Mouse (Mus musculus): ENCODE results near the gene Kcnk6. TPM values are rescaled to one million over a fixed set of nuclear protein-coding genes. Genes with fewer than 3 reads are reported as not detected.

The Kcnk6 gene
- polyA plus RNA-seq, 1 experiment from 2014 or later: 1.4 TPM

- Histone ChIP-seq H3K9ac (replicated peaks) (no peak overlapping the region), H3K4me3 (ENCODE audit: low read depth, low read length) (no peak overlapping the region), H3K9me3 (ENCODE audit: low read length) (no peaks in the 10 kb centered on the region), H3K27ac (ENCODE audit: low read depth) (no peak overlapping the region), H3K27me3 (ENCODE audit: insufficient read depth, low read length) (no peaks in the 10 kb centered on the region), H3K36me3 (replicated peaks; ENCODE audit: insufficient read depth, low read length) (no peaks in the 10 kb centered on the region), H3K4me2 (ENCODE audit: low read depth, low read length) (no peak overlapping the region), H3K4me1 (ENCODE audit: insufficient read depth) (peaks cover 19% of the 10 kb centered on the region)
- DNase-seq (no peak), ATAC-seq (no peak)
- TF ChIP-seq CTCF (IDR thresholded peaks at IDR 0.05; ENCODE audit: low read depth) (no peak), EP300 (IDR thresholded peaks at IDR 0.05; ENCODE audit: low read depth) (no peak)
- WGBS (ENCODE audit: insufficient replicate concordance): 53% methylated on average over 3 of the region's 3 CpGs
Measured at GRCm38 (mm10) chr7:29251166-29251565, 18.9 kb upstream of the Kcnk6 start.

- H3K4me2 ChIP-seq (ENCODE audit: low read depth, low read length): peak within 1 kb of the TSS; percentile 81
- DNase-seq (peak; percentile 37), ATAC-seq (peak; percentile 37; the same call in 1 of the 2 replicates)
- 30% methylated on average over 20 of the region's 20 CpGs for WGBS (ENCODE audit: insufficient replicate concordance)
- H3K9me3 ChIP-seq (ENCODE audit: low read length): no peaks in the 10 kb centered on the region
- H3K27ac ChIP-seq (ENCODE audit: low read depth): no peak within 1 kb of the TSS
- H3K36me3 ChIP-seq (replicated peaks; ENCODE audit: insufficient read depth, low read length): peaks cover 3% of the 10 kb centered on the region; the same call in 1 of the 2 replicates
- peak within 1 kb of the TSS; percentile 39 for H3K4me3 ChIP-seq (ENCODE audit: low read depth, low read length)
- H3K4me1 ChIP-seq (ENCODE audit: insufficient read depth): peaks cover 9% of the 10 kb centered on the region
- H3K27me3 ChIP-seq (ENCODE audit: insufficient read depth, low read length): no peaks in the 10 kb centered on the region
- TF ChIP-seq CTCF (IDR thresholded peaks at IDR 0.05; ENCODE audit: low read depth) (peak; percentile 22), EP300 (IDR thresholded peaks at IDR 0.05; ENCODE audit: low read depth) (no peak)
- H3K9ac ChIP-seq (replicated peaks): peak within 1 kb of the TSS; percentile 17; the same call in 1 of the 2 replicates
Measured at GRCm38 (mm10) chr7:29248261-29248841, 16.0 kb upstream of the Kcnk6 start, which contains the start of gene 2200002D01Rik. TSS of gene 2200002D01Rik (minus strand) at chr7:29248466.

- no peak for TF ChIP-seq CTCF (IDR thresholded peaks at IDR 0.05; ENCODE audit: low read depth)
- no peak for TF ChIP-seq EP300 (IDR thresholded peaks at IDR 0.05; ENCODE audit: low read depth)
- no peak overlapping the region for H3K27ac ChIP-seq (ENCODE audit: low read depth)
Measured at GRCm38 (mm10) chr7:29247706-29248105, 15.4 kb upstream of the Kcnk6 start.

GRCm38 (mm10) chr7:29247314-29247700, 15.0 kb upstream of the Kcnk6 start:
- WGBS (ENCODE audit: insufficient replicate concordance): 31% methylated on average over 16 of the region's 16 CpGs
- no peak overlapping the region for H3K27ac ChIP-seq (ENCODE audit: low read depth)
- ATAC-seq: peak; percentile 26; the same call in 1 of the 2 replicates

More at GRCm38 (mm10) chr7:29247706-29248105, 15.4 kb upstream of the Kcnk6 start:
- Histone ChIP-seq H3K36me3 (replicated peaks; ENCODE audit: insufficient read depth, low read length) (peaks cover 3% of the 10 kb centered on the region; the same call in 1 of the 2 replicates), H3K9me3 (ENCODE audit: low read length) (no peaks in the 10 kb centered on the region), H3K4me1 (ENCODE audit: insufficient read depth) (peaks cover 9% of the 10 kb centered on the region), H3K9ac (replicated peaks) (peak overlapping the region; percentile 17; the same call in 1 of the 2 replicates), H3K27me3 (ENCODE audit: insufficient read depth, low read length) (no peaks in the 10 kb centered on the region), H3K4me3 (ENCODE audit: low read depth, low read length) (peak overlapping the region; percentile 39), H3K4me2 (ENCODE audit: low read depth, low read length) (peak overlapping the region; percentile 81)
- WGBS (ENCODE audit: insufficient replicate concordance): 26% methylated on average over 19 of the region's 19 CpGs
- DNase-seq (peak; percentile 37), ATAC-seq (no peak)

GRCm38 (mm10) chr7:29246619-29247313, 14.5 kb upstream of the Kcnk6 start:
- Histone ChIP-seq H3K27me3 (ENCODE audit: insufficient read depth, low read length) (no peaks in the 10 kb centered on the region), H3K4me1 (ENCODE audit: insufficient read depth) (peaks cover 11% of the 10 kb centered on the region), H3K27ac (ENCODE audit: low read depth) (no peak overlapping the region), H3K4me3 (ENCODE audit: low read depth, low read length) (no peak overlapping the region), H3K36me3 (replicated peaks; ENCODE audit: insufficient read depth, low read length) (peaks cover 3% of the 10 kb centered on the region; the same call in 1 of the 2 replicates), H3K9ac (replicated peaks) (no peak overlapping the region), H3K9me3 (ENCODE audit: low read length) (no peaks in the 10 kb centered on the region), H3K4me2 (ENCODE audit: low read depth, low read length) (peak overlapping the region; percentile 81; the same call in 1 of the 2 replicates)
- DNase-seq: no peak
- WGBS (ENCODE audit: insufficient replicate concordance): 81% methylated on average over 21 of the region's 21 CpGs
- no peak for ATAC-seq
- no peak for TF ChIP-seq EP300 (IDR thresholded peaks at IDR 0.05; ENCODE audit: low read depth)
- no peak for TF ChIP-seq CTCF (IDR thresholded peaks at IDR 0.05; ENCODE audit: low read depth)

More at GRCm38 (mm10) chr7:29247314-29247700, 15.0 kb upstream of the Kcnk6 start:
- Histone ChIP-seq H3K4me3 (ENCODE audit: low read depth, low read length) (peak overlapping the region; percentile 39), H3K36me3 (replicated peaks; ENCODE audit: insufficient read depth, low read length) (peaks cover 3% of the 10 kb centered on the region; the same call in 1 of the 2 replicates), H3K9me3 (ENCODE audit: low read length) (no peaks in the 10 kb centered on the region), H3K4me2 (ENCODE audit: low read depth, low read length) (peak overlapping the region; percentile 81), H3K27me3 (ENCODE audit: insufficient read depth, low read length) (no peaks in the 10 kb centered on the region), H3K4me1 (ENCODE audit: insufficient read depth) (peaks cover 9% of the 10 kb centered on the region), H3K9ac (replicated peaks) (0 out of 2 replicates have a peak overlapping the region, but pooled peaks have one; percentile 17)
- TF ChIP-seq EP300 (IDR thresholded peaks at IDR 0.05; ENCODE audit: low read depth): no peak
- peak; percentile 96 for TF ChIP-seq CTCF (IDR thresholded peaks at IDR 0.05; ENCODE audit: low read depth)
- peak; percentile 87 for DNase-seq

- ATAC-seq (no peak), DNase-seq (no peak)
- Histone ChIP-seq H3K9ac (replicated peaks) (no peak overlapping the region), H3K27ac (ENCODE audit: low read depth) (no peak overlapping the region), H3K4me1 (ENCODE audit: insufficient read depth) (peaks cover 11% of the 10 kb centered on the region), H3K4me3 (ENCODE audit: low read depth, low read length) (no peak overlapping the region), H3K4me2 (ENCODE audit: low read depth, low read length) (no peak overlapping the region), H3K27me3 (ENCODE audit: insufficient read depth, low read length) (no peaks in the 10 kb centered on the region), H3K36me3 (replicated peaks; ENCODE audit: insufficient read depth, low read length) (peaks cover 3% of the 10 kb centered on the region; the same call in 1 of the 2 replicates), H3K9me3 (ENCODE audit: low read length) (no peaks in the 10 kb centered on the region)
- WGBS (ENCODE audit: insufficient replicate concordance): 84% methylated on average over 5 of the region's 5 CpGs
- TF ChIP-seq CTCF (IDR thresholded peaks at IDR 0.05; ENCODE audit: low read depth): no peak
- TF ChIP-seq EP300 (IDR thresholded peaks at IDR 0.05; ENCODE audit: low read depth): no peak
Measured at GRCm38 (mm10) chr7:29246015-29246414, 13.7 kb upstream of the Kcnk6 start.

Measured in liver, postnatal 0 days (tissue).